Mouse (Mus musculus) testis, adult 2 months (tissue): ENCODE results near the gene Hsd11b1. TPM values are rescaled to one million over a fixed set of nuclear protein-coding genes. Genes with fewer than 3 reads are reported as not detected.

Experiments
- H3K27ac ChIP-seq: fragments of 200-500 bp; 2 replicates; pipeline ENCODE4 v1.5.1; 2012; ENCODE audit warnings: low read depth, low read length; ENCODE audit not compliant: control insufficient read depth, insufficient read depth
- H3K27me3 ChIP-seq: fragments of 200-500 bp; 2 replicates; pipeline ENCODE4 v1.6.1; 2012; ENCODE audit warnings: mild to moderate bottlenecking, low read length, moderate library complexity; ENCODE audit not compliant: control insufficient read depth, insufficient read depth
- H3K36me3 ChIP-seq: fragments of 200-500 bp; 2 replicates; pipeline ENCODE4 v1.6.1; 2012; ENCODE audit warnings: mild to moderate bottlenecking, low read length; ENCODE audit not compliant: control insufficient read depth, insufficient read depth
- H3K4me1 ChIP-seq: fragments of 200-500 bp; 2 replicates; pipeline ENCODE4 v1.6.1; 2012; ENCODE audit warnings: low read length; ENCODE audit not compliant: control insufficient read depth, insufficient read depth
- H3K4me3 ChIP-seq: fragments of 200-500 bp; 2 replicates; pipeline ENCODE4 v1.5.1; 2012; ENCODE audit warnings: low read depth, mild to moderate bottlenecking, low read length, moderate library complexity, mixed read lengths; ENCODE audit not compliant: control insufficient read depth
- CTCF ChIP-seq: fragments of 200-500 bp; IDR thresholded peaks from 2 replicates; pipeline ENCODE4 v1.5.1; 2012; ENCODE audit warnings: low read depth, mild to moderate bottlenecking, inconsistent platforms, low read length, moderate library complexity; ENCODE audit not compliant: control insufficient read depth, insufficient read depth, insufficient replicate concordance
- POLR2A ChIP-seq: fragments of 200-500 bp; IDR thresholded peaks from 2 replicates; pipeline ENCODE4 v1.6.1; 2012; ENCODE audit warnings: low read depth, mild to moderate bottlenecking, inconsistent platforms, low read length, moderate library complexity; ENCODE audit not compliant: control insufficient read depth
- polyA plus RNA-seq: library from polyadenylated mRNA; depleted of rRNA; stranded (reverse); fragments of >200 nt; gene quantifications from 2 replicates; pipeline ENCODE4 v1.2.3, GENCODE M21; 2012; rRNA removed

Gene Hsd11b1
- polyA plus RNA-seq, 1 experiment: 0.67 TPM

- Histone ChIP-seq H3K27ac (peak overlapping the region; percentile 44), H3K27me3 (no peaks in the 10 kb centered on the region), H3K36me3 (no peaks in the 10 kb centered on the region), H3K4me1 (peaks cover 11% of the 10 kb centered on the region), H3K4me3 (peak overlapping the region; percentile 3; the same call in 1 of the 2 replicates)
- TF ChIP-seq CTCF: no peak
- no peak for TF ChIP-seq POLR2A
Observed at GRCm38 (mm10) chr1:193174143-193174733, 89.6 kb downstream of the Hsd11b1 start.

DNA sequence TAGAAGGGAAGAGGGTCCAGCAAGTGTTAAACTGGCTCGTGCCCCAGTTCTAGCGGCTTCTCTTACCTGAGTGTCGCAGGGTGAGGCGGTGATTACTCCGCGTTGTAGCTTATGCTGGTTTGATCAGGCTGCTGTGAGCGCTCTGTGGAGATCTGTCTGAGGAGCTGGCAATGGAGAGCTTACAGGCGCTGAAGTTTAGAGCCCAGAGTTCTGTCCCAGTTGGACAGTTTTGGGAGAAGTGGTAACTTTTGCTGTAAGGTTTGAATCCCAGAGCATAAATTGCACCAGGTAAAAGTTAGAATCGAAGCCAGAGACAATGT lies 90.1 kb downstream of the Hsd11b1 start:
- TF ChIP-seq CTCF: no peak
- no peak for TF ChIP-seq POLR2A
- Histone ChIP-seq H3K36me3 (no peaks in the 10 kb centered on the region), H3K27me3 (no peaks in the 10 kb centered on the region), H3K4me1 (peaks cover 11% of the 10 kb centered on the region), H3K4me3 (peak overlapping the region; percentile 78), H3K27ac (peak overlapping the region; percentile 30)

DNA sequence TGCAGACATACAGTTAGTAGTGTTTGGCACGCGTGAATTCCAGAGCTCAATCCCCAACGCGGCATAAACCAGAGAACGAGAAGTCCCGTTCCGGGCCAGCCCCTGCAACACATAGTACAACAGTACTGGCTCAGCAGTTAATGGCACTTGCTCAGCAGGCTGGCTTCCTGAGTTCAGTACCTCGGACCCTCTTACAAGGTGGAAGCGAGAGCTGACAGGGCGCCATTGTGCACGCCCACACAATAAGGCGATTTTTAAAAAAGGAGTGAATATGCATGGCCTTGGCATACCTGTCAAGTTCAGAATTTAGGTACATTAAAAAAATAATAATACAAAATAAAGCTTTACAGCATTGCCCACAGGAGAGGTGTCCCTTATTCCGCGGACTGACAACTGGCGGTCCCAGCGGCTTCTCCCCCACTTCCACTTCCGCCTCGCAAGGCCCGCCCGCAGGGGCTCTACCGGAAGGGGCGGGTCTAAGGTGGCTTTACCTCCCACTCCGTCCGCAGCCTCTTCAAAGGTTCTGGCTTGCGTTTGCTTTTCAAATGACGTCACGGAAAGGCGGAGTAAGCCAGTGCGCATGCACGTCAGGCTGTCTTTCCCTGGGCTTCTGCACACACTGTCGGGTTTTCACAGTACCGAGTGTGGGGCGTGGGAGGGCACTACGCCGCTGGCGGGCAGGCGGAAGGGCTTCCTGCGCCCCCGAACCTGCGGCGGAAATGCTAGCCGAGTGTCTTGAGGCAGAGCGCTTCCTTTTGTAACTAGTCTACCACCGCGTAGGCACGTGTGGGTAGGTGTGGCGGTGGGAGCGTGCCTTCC lies 90.7 kb downstream of the Hsd11b1 start:
- peaks cover 11% of the 10 kb centered on the region for H3K4me1 ChIP-seq
- no peaks in the 10 kb centered on the region for H3K27me3 ChIP-seq
- peak overlapping the region; percentile 75 for H3K27ac ChIP-seq
- TF ChIP-seq CTCF: no peak
- peak; percentile 87 for TF ChIP-seq POLR2A
- H3K36me3 ChIP-seq: no peaks in the 10 kb centered on the region
- peak overlapping the region; percentile 78 for H3K4me3 ChIP-seq

Other genes with a start within 250 kb of the Hsd11b1 start
- 0.60 and 0.86 TPM in 2 replicates for gene Syt14, start 228.3 kb downstream of the Hsd11b1 start, polyA plus RNA-seq
- gene Diexf, start 133.8 kb downstream of the Hsd11b1 start, polyA plus RNA-seq: 9.2 and 9.5 TPM in 2 replicates
- gene Irf6, start 111.0 kb downstream of the Hsd11b1 start, polyA plus RNA-seq: 17.5 and 23.5 TPM in 2 replicates
- gene A130010J15Rik, start 96.0 kb downstream of the Hsd11b1 start, polyA plus RNA-seq: 11.2 and 13.0 TPM in 2 replicates
- 0.19 TPM in 1 of 2 replicates, not detected in the other for gene Traf3ip3, start 62.4 kb downstream of the Hsd11b1 start, polyA plus RNA-seq
- 4.2 and 4.8 TPM in 2 replicates for gene Lamb3, start 56.4 kb downstream of the Hsd11b1 start, polyA plus RNA-seq
- 8.5 and 9.5 TPM in 2 replicates for gene G0s2, start 9.1 kb upstream of the Hsd11b1 start, polyA plus RNA-seq
- 5.4 and 6.5 TPM in 2 replicates for gene Camk1g, start 106.2 kb upstream of the Hsd11b1 start, polyA plus RNA-seq